Mouse (Mus musculus): ENCODE results near the gene Szrd1.

DNA sequence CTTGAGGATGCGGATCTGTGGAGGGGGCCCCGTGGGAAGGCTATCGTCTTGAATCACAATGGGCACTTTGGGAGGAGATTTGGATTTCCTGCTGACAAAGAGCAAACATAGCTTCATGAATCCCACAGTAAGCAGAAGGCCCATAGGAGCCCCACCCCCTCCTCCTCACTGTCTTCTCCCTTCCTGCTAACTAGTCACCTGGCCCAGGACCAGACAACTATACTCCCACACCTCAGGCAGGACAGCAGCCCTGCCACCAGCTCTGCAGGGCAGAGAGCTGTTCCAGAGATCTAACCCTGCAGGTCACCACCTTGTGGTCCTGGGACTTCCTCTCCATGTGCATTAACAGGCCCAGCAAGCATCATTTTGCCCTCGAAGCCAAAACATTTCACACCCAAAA, 20.9 kb downstream of the Szrd1 start:
- TF ChIP-seq GATA1 (IDR thresholded peaks at IDR 0.05; ENCODE audit: borderline replicate concordance, low read length) = no peak
- TF ChIP-seq FLI1 (IDR thresholded peaks at IDR 0.05; ENCODE audit: low read length) = no peak
